Mouse (Mus musculus) gastrocnemius, adult 18-20 months (tissue): Measurements from ENCODE around the gene Haao. TPM values are rescaled to one million over a fixed set of nuclear protein-coding genes. Genes with fewer than 3 reads are reported as not detected.
"Not testable (repeated sequence)": the region's sequence is repeated elsewhere in the genome, so short reads cannot be mapped to it uniquely, and the experiment has no call there.

Experiments used
- DNase-seq: peaks from one replicate; pipeline ENCODE4 v3.0.0; 2021; ENCODE audit warnings: low spot score
- total RNA-seq, 2 experiments: library from RNA; stranded (reverse); gene quantifications; 2 replicates each; pipeline ENCODE4 v1.2.3; 2021

Haao gene
- total RNA-seq, 2 experiments from 2014 or later = 0.38 TPM; not detected in 1

GRCm38 (mm10) chr17:83866582-83866981 is 18.8 kb upstream of the Haao start:
- DNase-seq = no peak

DNA sequence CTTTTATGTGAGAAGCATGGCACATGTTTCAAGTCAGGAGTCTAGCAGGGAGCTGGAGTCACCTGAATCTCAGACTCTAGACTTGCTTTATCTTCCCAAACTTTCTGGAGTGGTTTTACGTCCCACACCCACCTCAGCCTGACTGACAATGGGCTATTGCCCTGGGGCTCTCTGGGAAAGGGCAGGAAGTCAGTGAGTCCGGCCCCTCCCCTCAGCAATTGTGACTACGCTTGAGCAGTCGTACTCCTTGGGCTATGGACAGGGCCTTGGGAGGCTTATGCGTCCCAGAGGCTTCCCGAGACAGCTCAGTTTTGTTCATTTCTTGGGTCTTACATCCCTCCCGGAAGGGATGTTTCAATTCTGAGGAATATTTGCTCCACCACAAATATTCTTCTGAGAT is 17.6 kb upstream of the Haao start:
- no peak for DNase-seq

DNA sequence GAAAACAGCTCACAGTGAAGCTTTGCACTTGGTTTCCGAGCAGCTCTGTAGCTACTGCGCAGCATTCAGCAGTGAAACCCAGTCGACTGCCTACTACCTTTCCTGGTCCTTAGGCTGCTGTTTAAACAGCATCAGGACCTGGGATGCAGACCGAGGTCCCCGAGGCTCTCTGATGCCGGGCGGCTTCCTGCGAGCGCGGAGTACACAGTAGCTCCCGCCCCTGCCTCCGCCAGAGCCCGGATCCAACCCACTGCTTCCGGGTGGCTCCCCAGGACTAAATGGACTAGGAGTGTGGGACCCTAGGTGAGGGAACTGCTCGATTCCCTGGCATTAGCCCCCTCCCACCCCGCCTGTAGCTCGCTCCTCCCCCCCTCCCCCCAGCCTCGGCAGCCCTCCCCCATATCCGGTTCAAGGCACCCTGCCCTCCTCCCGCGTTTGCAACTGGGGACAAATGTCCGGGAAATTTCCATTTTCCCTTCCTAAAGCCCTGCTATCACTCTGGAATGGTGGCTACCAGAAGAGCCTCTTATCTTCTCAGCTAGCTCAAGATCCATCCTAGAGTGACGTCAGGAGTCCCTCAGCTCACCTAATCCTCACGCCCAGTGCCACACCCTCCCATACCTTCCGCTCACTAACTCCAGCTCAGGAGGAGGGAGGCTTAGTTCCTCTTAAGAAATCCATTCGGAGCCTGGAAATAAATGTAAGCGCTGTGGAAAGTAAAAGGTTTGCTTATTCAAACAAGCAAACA is 14.5 kb upstream of the Haao start:
- peak; percentile 52 for DNase-seq

- peak; percentile 96 for DNase-seq
Observed at GRCm38 (mm10) chr17:83861444-83862133, 13.8 kb upstream of the Haao start.

- DNase-seq = not testable (repeated sequence)
Observed at GRCm38 (mm10) chr17:83860968-83861367, 13.2 kb upstream of the Haao start.

- no peak for DNase-seq
Observed at GRCm38 (mm10) chr17:83860224-83860623, 12.5 kb upstream of the Haao start.

DNA sequence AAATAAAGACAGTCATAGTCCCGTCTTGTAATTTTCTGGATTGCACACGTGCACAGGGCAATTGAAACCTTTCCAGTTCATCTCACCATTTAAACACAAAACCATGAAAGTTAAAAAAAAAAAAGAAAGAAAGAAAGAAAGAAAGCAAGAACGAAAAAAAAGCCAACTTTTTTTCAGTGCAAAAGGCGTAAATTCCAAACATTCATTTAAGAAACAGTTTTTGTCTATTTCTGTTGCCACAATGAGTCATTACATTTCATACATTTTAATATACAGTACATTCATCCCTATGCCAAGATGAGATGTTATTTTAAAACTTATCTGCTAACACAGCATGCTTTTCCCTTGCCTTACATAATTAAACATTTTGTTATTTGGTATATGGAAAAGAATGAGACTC is 11.9 kb upstream of the Haao start:
- no peak for DNase-seq

- DNase-seq = no peak
Observed at GRCm38 (mm10) chr17:83858413-83858812, 10.7 kb upstream of the Haao start.

- no peak for DNase-seq
Observed at GRCm38 (mm10) chr17:83854284-83854918, 6.6 kb upstream of the Haao start.

DNA sequence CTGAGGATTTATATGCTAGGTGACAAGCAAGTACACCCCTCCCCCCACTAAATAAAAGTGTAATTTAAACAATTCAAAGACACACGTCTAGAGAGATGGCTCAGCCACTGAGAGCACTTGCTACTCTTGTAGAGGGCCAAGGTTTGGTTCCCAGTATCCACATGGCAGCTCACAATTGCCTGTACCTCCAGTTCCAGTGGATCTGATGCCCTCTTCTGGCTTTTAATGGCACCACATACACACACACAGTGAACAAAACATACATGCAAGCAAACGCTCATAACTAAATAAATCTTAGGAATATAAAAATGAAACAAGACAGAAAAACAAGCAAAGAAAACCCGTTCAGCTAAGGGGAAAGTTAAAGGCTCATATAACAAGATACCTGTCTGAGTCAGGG is 6.1 kb upstream of the Haao start:
- DNase-seq = no peak

DNA sequence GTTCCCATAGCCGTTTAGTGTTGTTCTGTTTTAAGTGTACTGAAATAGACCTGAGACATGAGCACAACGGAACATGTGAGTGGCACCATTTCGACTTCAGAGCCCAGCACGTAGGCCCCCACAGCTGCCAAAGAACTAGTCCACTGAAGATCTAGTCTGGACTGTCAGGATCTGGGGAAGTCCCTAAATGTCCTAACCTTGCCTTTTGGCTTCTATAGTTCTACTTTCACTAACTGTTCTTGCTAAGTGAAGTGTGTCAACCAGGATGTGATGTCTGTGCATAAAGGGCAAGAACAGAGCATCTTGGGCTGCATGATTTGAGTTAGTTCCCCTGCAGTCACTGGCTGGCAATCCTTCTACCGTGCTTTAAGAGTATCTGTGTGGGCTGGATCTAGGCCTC is 3.1 kb upstream of the Haao start:
- no peak for DNase-seq

DNA sequence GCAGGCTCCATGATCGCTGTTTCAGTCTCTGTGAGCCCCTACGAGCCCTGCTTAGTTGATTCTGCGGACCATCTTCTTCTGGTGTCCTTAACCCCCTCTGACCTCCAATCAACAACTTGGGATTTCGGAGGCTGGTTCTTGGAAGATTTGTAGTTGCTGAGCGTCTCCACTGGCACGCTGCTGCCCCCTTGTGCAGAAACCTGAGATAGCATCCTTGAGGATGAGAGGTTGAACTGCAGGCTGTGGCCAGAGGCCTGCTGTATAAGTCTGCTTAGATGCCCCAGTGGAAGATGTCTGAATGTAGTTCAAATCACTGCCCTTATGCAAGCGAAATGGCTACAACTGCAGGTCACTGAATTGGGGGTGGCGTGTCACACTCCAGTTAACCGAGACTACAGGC is 2.7 kb upstream of the Haao start:
- peak; percentile 85 for DNase-seq

- DNase-seq = no peak
Observed at GRCm38 (mm10) chr17:83849717-83850116, 2.0 kb upstream of the Haao start.

DNA sequence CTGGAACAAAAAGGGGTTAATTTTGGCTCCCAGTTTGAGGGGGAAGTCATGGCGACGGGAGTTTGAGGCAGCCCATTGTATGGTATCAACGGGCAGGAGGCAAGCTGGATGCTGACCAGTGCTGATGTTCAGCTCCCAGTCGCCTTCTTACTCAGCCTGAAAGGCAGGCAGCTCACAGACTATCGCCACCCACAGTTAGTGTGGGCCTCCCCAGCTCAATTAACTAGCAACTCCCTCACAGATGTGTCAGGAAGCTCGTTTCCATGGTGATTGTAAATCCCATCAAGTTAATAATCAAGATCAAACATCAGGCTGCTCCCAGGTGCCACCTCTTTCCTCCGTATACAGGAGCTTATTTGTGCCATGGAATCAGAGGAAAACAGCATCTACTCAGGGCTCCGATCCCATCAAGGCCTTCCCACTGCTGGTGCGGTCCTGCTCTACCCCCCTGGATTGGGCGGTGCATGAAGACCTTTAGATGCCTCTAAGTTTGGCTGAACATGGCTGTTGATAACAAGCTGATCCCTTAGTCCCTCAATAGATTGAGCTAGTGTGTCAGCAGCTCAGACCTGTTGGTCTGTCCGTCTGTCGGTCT is 1.4 kb upstream of the Haao start:
- no peak for DNase-seq

DNA sequence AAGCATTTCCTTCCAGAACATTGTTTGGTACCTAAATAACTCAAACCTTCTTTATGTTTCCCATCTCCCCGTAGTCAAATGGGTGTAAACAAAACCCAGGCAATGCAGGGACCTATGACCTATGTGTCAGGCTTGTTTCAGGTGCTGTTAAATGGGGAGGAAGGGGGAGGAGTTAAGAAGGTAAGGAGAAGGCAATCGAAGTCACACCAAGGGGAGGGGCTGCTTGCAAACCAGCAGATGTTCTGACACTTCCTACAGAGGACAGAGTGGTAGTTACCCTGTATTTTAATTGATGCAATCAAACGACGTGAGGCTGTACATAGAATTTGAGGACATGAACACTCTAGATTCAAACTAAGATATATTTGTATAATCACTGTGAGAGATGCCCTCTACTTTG is 719 bp upstream of the Haao start:
- no peak for DNase-seq

GRCm38 (mm10) chr17:83847100-83847499 is 663 bp downstream of the Haao start:
- no peak for DNase-seq

GRCm38 (mm10) chr17:83846301-83847021 is 1.3 kb downstream of the Haao start:
- no peak for DNase-seq

- DNase-seq = no peak
Observed at GRCm38 (mm10) chr17:83845538-83845937, 2.2 kb downstream of the Haao start.

DNA sequence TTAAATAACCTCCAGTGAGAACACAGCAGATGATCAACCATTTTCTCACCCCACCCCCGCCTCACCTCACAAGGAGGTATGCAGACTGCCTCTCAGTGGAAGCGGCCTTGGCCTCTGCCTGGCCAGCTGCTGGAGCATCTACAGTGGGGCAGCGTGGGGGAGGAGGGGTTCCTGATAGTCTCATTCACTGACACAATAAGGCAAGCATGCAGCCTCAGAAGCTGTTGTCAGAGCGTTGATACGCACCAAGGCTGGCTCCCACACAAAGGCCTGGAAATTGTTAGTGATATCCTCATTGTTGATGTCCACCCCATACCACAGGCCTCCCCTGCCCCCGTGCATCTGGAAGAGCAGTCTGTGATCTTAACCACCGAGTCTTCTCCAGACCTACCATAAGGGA is 4.0 kb downstream of the Haao start:
- no peak for DNase-seq

GRCm38 (mm10) chr17:83841011-83841410 is 6.8 kb downstream of the Haao start:
- DNase-seq = no peak

GRCm38 (mm10) chr17:83839132-83839531 is 8.6 kb downstream of the Haao start:
- no peak for DNase-seq
